Mouse (Mus musculus) heart, adult 2 months (tissue): ENCODE measurements around the gene Plekhg3. TPM values are rescaled to one million over a fixed set of nuclear protein-coding genes. Genes with fewer than 3 reads are reported as not detected.

Experiments
- DNase-seq, 2 experiments: peaks; one replicate each; pipeline ENCODE4 v3.0.0; 2021
- H3K27ac ChIP-seq: fragments of 200-600 bp; 2 replicates; pipeline ENCODE4 v1.8.1; 2022
- H3K27me3 ChIP-seq: fragments of 200-500 bp; 2 replicates; pipeline ENCODE4 v1.6.1; 2012; ENCODE audit warnings: mild to moderate bottlenecking, low read length, inconsistent platforms, mixed read lengths; ENCODE audit not compliant: control insufficient read depth, insufficient read depth
- H3K36me3 ChIP-seq: fragments of 200-500 bp; 2 replicates; pipeline ENCODE4 v1.6.1; 2012; ENCODE audit warnings: low read length, inconsistent platforms; ENCODE audit not compliant: control insufficient read depth, insufficient read depth
- H3K4me1 ChIP-seq: fragments of 200-500 bp; 2 replicates; pipeline ENCODE4 v1.6.1; 2011; ENCODE audit warnings: low read length; ENCODE audit not compliant: control insufficient read depth, insufficient read depth
- H3K4me3 ChIP-seq: fragments of 200-600 bp; 2 replicates; pipeline ENCODE4 v1.8.1; 2022
- H3K79me2 ChIP-seq: fragments of 200-500 bp; replicated peaks from 2 replicates; pipeline ENCODE4 v1.6.1; 2012; ENCODE audit warnings: mild to moderate bottlenecking, inconsistent platforms, low read length, moderate library complexity, mixed read lengths; ENCODE audit not compliant: control insufficient read depth, insufficient read depth
- H3K9ac ChIP-seq: fragments of 200-500 bp; 2 replicates; pipeline ENCODE4 v1.6.1; 2012; ENCODE audit warnings: low read depth, mild to moderate bottlenecking, control low read depth, inconsistent platforms, low read length, mixed read lengths
- CTCF ChIP-seq: fragments of 200-600 bp; IDR thresholded peaks from 2 replicates; pipeline ENCODE4 v1.8.1; 2022; ENCODE audit warnings: antibody characterized with exemption, mild to moderate bottlenecking, moderate library complexity
- EP300 ChIP-seq: fragments of 200-500 bp; IDR thresholded peaks from 2 replicates; pipeline ENCODE4 v1.6.1; 2011; ENCODE audit warnings: low read depth, low read length, control low read depth; ENCODE audit not compliant: insufficient read depth
- POLR2A ChIP-seq: fragments of 200-500 bp; IDR thresholded peaks from 2 replicates; pipeline ENCODE4 v1.6.1; 2011; ENCODE audit warnings: mild to moderate bottlenecking, low read depth, low read length, control low read depth; ENCODE audit not compliant: insufficient read depth
- WGBS: fragments of 180-500 bp; shearing (Covaris S2); methylation state at CpG from one replicate; pipeline ENCODE4 v1.1.7; 2018; 5-methylcytosine and 5-hydroxymethylcytosine counted together
- intact Hi-C: fragments of 180-260 bp; cut with DNase I; formaldehyde crosslinking; loops from one replicate; pipeline ENCODE4 v1.15.1; 2025
- polyA plus RNA-seq: library from polyadenylated mRNA; depleted of rRNA; stranded (reverse); fragments of >200 nt; gene quantifications from 2 replicates; pipeline ENCODE4 v1.2.3, GENCODE M21; 2012
- total RNA-seq, 2 experiments: library from RNA; stranded (reverse); gene quantifications; 2 replicates each; pipeline ENCODE4 v1.2.3; 2021

Plekhg3 gene
- total and polyA plus RNA-seq, 3 experiments = 11.6 to 13.6 (median 12.9) TPM

DNA sequence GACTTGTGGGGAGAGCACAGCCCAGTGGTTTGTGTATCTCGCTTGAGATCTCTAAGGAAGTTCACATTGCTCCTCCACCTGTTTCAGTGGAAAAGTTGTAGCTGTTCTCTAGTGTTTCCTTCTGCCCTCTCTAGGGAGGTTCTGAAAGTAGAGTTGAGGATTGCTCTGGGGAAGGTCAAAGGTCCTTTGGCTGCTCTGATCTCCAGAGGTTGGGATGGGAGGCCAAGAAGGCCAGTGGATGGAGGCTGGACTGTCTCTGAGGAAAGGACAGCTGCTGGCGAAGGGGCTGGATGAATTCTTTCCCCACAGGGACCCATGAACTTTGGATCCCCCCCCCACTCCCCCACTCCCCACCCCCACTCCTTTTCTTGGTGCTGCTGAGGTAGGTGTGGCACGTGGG, 23.7 kb downstream of the Plekhg3 start:
- H3K4me1 ChIP-seq = peaks cover 27% of the 10 kb centered on the region
- peak in 1 of 2 experiments; percentile 44 for DNase-seq
- 38% methylated on average over 3 of the region's 3 CpGs for WGBS

DNA sequence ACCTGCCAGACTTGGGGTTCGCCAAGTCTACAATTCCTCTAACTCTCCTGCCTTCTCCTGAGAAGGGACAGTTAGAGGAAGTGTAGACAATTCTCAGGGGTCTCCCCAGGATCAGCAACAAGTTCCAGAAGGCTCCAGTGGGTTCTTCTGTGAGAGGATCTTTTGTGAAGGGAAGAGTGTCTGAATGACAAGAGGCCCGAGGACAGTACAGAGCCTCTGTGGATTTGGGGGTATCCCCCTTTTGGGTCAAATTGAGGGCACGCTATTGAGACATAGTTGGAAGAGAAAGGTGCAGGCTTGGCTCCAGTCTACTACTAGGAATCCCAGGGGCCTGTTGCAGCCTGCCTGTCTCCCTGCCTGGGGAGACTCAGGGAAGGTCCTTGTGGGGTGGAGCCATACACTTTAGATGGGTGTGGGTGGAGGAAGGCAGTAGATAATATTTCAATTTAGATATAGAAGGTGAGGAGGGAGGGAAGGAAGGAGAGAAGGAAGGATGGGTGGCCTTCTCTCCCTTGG, 24.2 kb downstream of the Plekhg3 start:
- TF ChIP-seq POLR2A (no peak), EP300 (no peak), CTCF (no peak)
- H3K27me3 ChIP-seq = no peaks in the 10 kb centered on the region
- peaks cover 25% of the 10 kb centered on the region for H3K4me1 ChIP-seq
- peak overlapping the region; percentile 48 for H3K27ac ChIP-seq
- no peak overlapping the region for H3K4me3 ChIP-seq
- H3K36me3 ChIP-seq = peaks cover 4% of the 10 kb centered on the region
- 90% methylated on average over 3 of the region's 3 CpGs for WGBS
- DNase-seq = no peak
- peaks cover 2% of the 10 kb centered on the region; the same call in 1 of the 2 replicates for H3K79me2 ChIP-seq
- intact Hi-C loops = no loop called here
- H3K9ac ChIP-seq = no peak overlapping the region

More for the DNA sequence above, 23.7 kb downstream of the Plekhg3 start:
- Histone ChIP-seq H3K27ac (peak overlapping the region; percentile 48), H3K27me3 (no peaks in the 10 kb centered on the region), H3K4me3 (no peak overlapping the region), H3K36me3 (peaks cover 4% of the 10 kb centered on the region), H3K9ac (no peak overlapping the region), H3K79me2 (peaks cover 2% of the 10 kb centered on the region; the same call in 1 of the 2 replicates)
- intact Hi-C loops = no loop called here
- TF ChIP-seq CTCF = no peak
- TF ChIP-seq EP300 = no peak
- TF ChIP-seq POLR2A = no peak

DNA sequence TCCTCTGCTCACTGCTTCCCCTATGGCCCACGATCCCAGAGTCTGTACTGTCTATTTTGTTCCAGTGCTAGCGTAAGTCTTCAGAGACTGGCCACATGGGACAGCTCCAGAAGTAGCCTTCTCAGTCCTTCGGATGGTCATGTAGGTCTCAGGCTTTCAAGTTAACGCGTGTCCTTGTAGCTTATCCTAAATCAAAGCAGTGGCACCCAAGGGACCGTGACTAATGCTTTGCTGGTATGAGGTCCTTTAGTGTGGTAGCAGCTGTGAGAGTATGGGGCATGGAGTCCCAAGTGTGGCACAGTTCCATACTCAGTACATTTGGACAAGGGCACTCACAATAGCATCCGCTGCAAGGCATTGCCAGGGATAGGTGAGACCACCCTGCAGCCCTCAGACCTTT, 25.5 kb downstream of the Plekhg3 start:
- intact Hi-C loops = no loop called here
- Histone ChIP-seq H3K36me3 (peaks cover 4% of the 10 kb centered on the region), H3K79me2 (peaks cover 2% of the 10 kb centered on the region; the same call in 1 of the 2 replicates), H3K4me1 (peaks cover 25% of the 10 kb centered on the region), H3K27me3 (no peaks in the 10 kb centered on the region), H3K4me3 (no peak overlapping the region), H3K9ac (no peak overlapping the region), H3K27ac (peak overlapping the region; percentile 48)
- WGBS = 83% methylated on average over 7 of the region's 7 CpGs
- no peak for DNase-seq
- no peak for TF ChIP-seq POLR2A
- no peak for TF ChIP-seq CTCF
- TF ChIP-seq EP300 = no peak

DNA sequence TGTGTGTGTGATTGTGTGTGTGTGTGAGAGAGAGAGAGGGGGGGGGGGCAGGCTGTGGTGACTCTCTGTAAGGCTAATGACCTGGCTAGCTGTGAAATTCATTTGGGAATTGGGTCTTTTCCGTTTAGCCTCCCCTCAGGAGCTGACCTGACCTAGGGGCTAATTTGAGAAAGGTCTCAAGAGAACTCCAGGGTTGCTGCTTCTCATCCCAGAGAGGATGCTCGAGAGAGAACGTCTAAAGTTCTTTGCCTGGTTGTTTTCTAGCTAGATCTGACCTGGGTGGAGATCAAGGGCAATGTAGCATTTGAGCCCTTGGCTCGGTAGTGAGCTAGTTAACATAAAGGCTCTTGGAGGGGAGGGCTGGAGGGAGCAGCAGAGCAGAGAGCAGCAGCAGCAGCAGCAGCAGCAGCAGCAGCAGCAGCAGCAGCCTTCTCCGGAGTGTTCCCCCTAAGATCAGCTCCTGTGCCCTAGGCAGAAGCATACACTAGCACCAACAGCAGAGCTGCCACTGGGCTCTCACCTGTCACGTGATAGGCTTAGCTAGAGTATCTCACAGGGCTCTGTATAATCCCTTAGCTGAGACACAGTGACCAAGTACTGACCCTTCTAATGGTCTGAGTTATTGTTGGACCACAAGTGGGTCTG, 26.2 kb downstream of the Plekhg3 start:
- peak overlapping the region; percentile 48 for H3K27ac ChIP-seq
- H3K36me3 ChIP-seq = peaks cover 4% of the 10 kb centered on the region
- H3K27me3 ChIP-seq = no peaks in the 10 kb centered on the region
- peaks cover 25% of the 10 kb centered on the region for H3K4me1 ChIP-seq
- no peak overlapping the region for H3K9ac ChIP-seq
- H3K4me3 ChIP-seq = no peak overlapping the region
- peaks cover 2% of the 10 kb centered on the region; the same call in 1 of the 2 replicates for H3K79me2 ChIP-seq
- peak in 1 of 2 experiments; percentile 34 for DNase-seq
- intact Hi-C loops = no loop called here
- 51% methylated on average over 6 of the region's 6 CpGs for WGBS
- TF ChIP-seq CTCF = no peak
- TF ChIP-seq POLR2A = no peak
- TF ChIP-seq EP300 = no peak

DNA sequence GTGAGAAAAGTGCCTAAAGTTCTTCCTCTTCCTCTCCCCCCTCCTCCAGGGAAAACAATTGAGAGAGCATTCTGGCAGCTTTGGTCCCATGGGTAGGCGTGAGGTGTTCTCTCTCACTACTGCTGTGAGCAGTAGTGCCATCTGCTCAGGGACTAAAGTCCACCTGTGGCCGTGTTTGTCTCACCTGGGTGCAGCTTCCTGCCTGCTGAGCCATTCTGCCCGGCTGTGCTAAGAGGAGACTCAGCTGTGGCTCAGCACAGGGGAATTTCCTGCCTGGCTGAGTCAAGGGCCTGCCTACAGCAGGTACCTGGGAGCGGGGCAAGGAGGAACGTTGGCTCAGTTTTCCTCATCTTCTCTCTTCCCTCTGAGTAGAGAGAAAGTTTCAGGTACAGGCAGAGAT, 27.5 kb downstream of the Plekhg3 start:
- Histone ChIP-seq H3K27ac (no peak overlapping the region; the same call in 1 of the 2 replicates), H3K9ac (no peak overlapping the region), H3K4me1 (peaks cover 17% of the 10 kb centered on the region), H3K27me3 (no peaks in the 10 kb centered on the region), H3K4me3 (no peak overlapping the region), H3K36me3 (peaks cover 1% of the 10 kb centered on the region), H3K79me2 (peaks cover 2% of the 10 kb centered on the region; the same call in 1 of the 2 replicates)
- WGBS = 66% methylated on average over 5 of the region's 5 CpGs
- no peak for DNase-seq
- no peak for TF ChIP-seq CTCF
- TF ChIP-seq POLR2A = no peak
- TF ChIP-seq EP300 = no peak
- intact Hi-C loops = no loop called here

DNA sequence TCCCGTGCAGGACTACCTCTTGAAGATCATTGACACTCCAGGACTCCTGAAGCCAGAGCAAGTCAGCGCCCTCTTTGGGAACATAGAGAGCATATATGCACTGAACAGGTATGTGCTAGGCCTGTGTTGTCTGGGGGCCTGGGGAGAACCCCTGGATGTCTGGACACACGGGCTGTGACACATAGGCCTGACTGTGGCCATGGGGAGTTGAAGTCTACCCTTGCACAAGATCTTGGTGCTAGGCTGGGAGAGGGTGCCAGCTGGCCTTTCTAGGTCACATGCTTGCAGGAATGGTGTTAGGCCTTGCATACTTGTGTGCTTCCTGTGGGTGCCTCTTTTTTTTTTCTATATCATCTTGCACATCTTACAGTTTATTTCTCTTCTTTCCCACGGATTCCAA, 31.5 kb downstream of the Plekhg3 start:
- no peak overlapping the region for H3K27ac ChIP-seq
- H3K36me3 ChIP-seq = no peaks in the 10 kb centered on the region
- peaks cover 2% of the 10 kb centered on the region; the same call in 1 of the 2 replicates for H3K4me1 ChIP-seq
- H3K9ac ChIP-seq = no peak overlapping the region
- intact Hi-C loops = no loop called here
- H3K27me3 ChIP-seq = no peaks in the 10 kb centered on the region
- no peak overlapping the region for H3K4me3 ChIP-seq
- WGBS = 85% methylated on average over 4 of the region's 4 CpGs
- TF ChIP-seq POLR2A (no peak), CTCF (no peak), EP300 (no peak)
- no peak for DNase-seq
- H3K79me2 ChIP-seq = no peaks in the 10 kb centered on the region
